Comparison of ENCODE assay signal across 25 mouse cellular contexts in genomic region chr2:146239196-146239747, GRCm38 (mm10). TPM values are rescaled to one million over a fixed set of nuclear protein-coding genes. Genes with fewer than 3 reads are reported as not detected.
A peak's percentile ranks its signal among the peaks of the same experiment; 100 is the strongest.
DNase-seq lines count a peak whose midpoint lies in the region; ATAC-seq and TF ChIP-seq lines count a peak whose summit lies in the region.
"Had no signal": no experiment of that assay in that cellular context is flagged by ENCODE, and none has a peak within 500 bp of the region (broad histone marks: within the 10 kb centered on the region; RNA-seq: fewer than 3 reads in every experiment).

No protein-coding gene starts in this region.

- no peak overlapping the region for H3K27ac ChIP-seq in heart, embryonic 10.5 days
- H3K27ac ChIP-seq in midbrain, embryonic 11.5 days (ENCODE audit: low read depth, low read length) = no peak overlapping the region
- H3K27ac ChIP-seq in midbrain, embryonic 16.5 days (ENCODE audit: low read length) = no peak overlapping the region
- H3K27ac ChIP-seq in CH12.LX (ENCODE audit: insufficient read depth, low read depth) = no peak overlapping the region

- H3K79me2 ChIP-seq in CH12.LX (replicated peaks; ENCODE audit: control insufficient read depth, extremely low read depth, insufficient read depth, poor library complexity, severe bottlenecking) = no peaks in the 10 kb centered on the region

- no peak overlapping the region for H3K4me2 ChIP-seq in midbrain, embryonic 11.5 days
- no peak overlapping the region for H3K4me2 ChIP-seq in midbrain, embryonic 16.5 days (ENCODE audit: low read length)
- H3K4me2 ChIP-seq in CH12.LX (ENCODE audit: insufficient read depth, low read depth, poor library complexity, severe bottlenecking) = no peak overlapping the region

- no peak for ATAC-seq in midbrain, embryonic 11.5 days (ENCODE audit: low FRiP score)
- no peak for ATAC-seq in midbrain, embryonic 16.5 days
- ATAC-seq: activated CD4-positive, CD25-positive, alpha-beta regulatory T cell, adult 4 months; CD4-positive, CD25-positive, alpha-beta regulatory T cell, adult 4 months; Patski had no signal

- TF ChIP-seq EP300 in CH12.LX (IDR thresholded peaks at IDR 0.05; ENCODE audit: low read length) = no peak; the same call in 1 of the 2 replicates

- TF ChIP-seq CTCF in CH12.LX (conservative IDR thresholded peaks at IDR 0.05 in 1 of 2, IDR thresholded peaks at IDR 0.05 in 1 of 2; ENCODE audit: low read depth in 2 of 2, low read length in 2 of 2) = no peak

- no peaks in the 10 kb centered on the region for H3K4me1 ChIP-seq in heart, embryonic 10.5 days
- no peaks in the 10 kb centered on the region for H3K4me1 ChIP-seq in midbrain, embryonic 11.5 days (ENCODE audit: control insufficient read depth, insufficient read depth, low read length)
- no peaks in the 10 kb centered on the region for H3K4me1 ChIP-seq in midbrain, embryonic 16.5 days (ENCODE audit: control insufficient read depth, insufficient read depth, low read length)
- peaks cover 0 to 29% of the 10 kb centered on the region in 2 experiments; a peak in 2 of 4 replicates for H3K4me1 ChIP-seq in CH12.LX (ENCODE audit: control insufficient read depth in 1 of 2, insufficient read depth in 2 of 2)

- H3K9me3 ChIP-seq in heart, embryonic 10.5 days = no peaks in the 10 kb centered on the region
- no peaks in the 10 kb centered on the region for H3K9me3 ChIP-seq in midbrain, embryonic 11.5 days (ENCODE audit: control insufficient read depth, low read length)
- no peaks in the 10 kb centered on the region for H3K9me3 ChIP-seq in midbrain, embryonic 16.5 days (replicated peaks; ENCODE audit: control insufficient read depth, low read length, poor library complexity, severe bottlenecking)
- no peaks in the 10 kb centered on the region for H3K9me3 ChIP-seq in CH12.LX (replicated peaks; ENCODE audit: low read length)
- H3K9me3 ChIP-seq: G1E had no signal

- peaks cover 6% of the 10 kb centered on the region; the same call in 1 of the 2 replicates for H3K36me3 ChIP-seq in heart, embryonic 10.5 days
- no peaks in the 10 kb centered on the region for H3K36me3 ChIP-seq in midbrain, embryonic 11.5 days (ENCODE audit: control insufficient read depth, insufficient read depth, low read length)
- H3K36me3 ChIP-seq in midbrain, embryonic 16.5 days (ENCODE audit: control insufficient read depth, insufficient read depth, low read length) = 0 out of 2 replicates have a peak, but pooled peaks cover 2% of the 10 kb centered on the region
- peaks cover 0 to 19% of the 10 kb centered on the region in 2 experiments for H3K36me3 ChIP-seq in CH12.LX (replicated peaks in 1 of 2; ENCODE audit: control insufficient read depth in 1 of 2, insufficient read depth in 1 of 2, low read length in 1 of 2)

- no peak for TF ChIP-seq POLR2A in CH12.LX (IDR thresholded peaks at IDR 0.05; ENCODE audit: low read depth, low read length)

- in situ Hi-C loops in CH12.LX (cut with MboI; ENCODE audit: low pct_ligation_motif_present, low pct_unique_long_range_greater_than_20kb, low sequenced_read_pairs) = loop anchor here (25.0 kb wide), 1 partner anchor 277 kb away; no protein-coding TSS in a partner anchor

- H3K27me3 ChIP-seq in heart, embryonic 10.5 days (ENCODE audit: insufficient read depth, poor library complexity, severe bottlenecking) = no peaks in the 10 kb centered on the region
- no peaks in the 10 kb centered on the region for H3K27me3 ChIP-seq in midbrain, embryonic 11.5 days (ENCODE audit: control insufficient read depth, insufficient read depth, low read length)
- H3K27me3 ChIP-seq in midbrain, embryonic 16.5 days (ENCODE audit: control insufficient read depth, insufficient read depth, low read depth, low read length) = no peaks in the 10 kb centered on the region
- no peaks in the 10 kb centered on the region for H3K27me3 ChIP-seq in CH12.LX (replicated peaks)
- H3K27me3 ChIP-seq: Patski had no signal

- dilution Hi-C loops in CH12.LX (cut with MboI; ENCODE audit: extremely low pct_ligation_motif_present, extremely low pct_unique_long_range_greater_than_20kb, low sequenced_read_pairs) = no loop called here

- TF ChIP-seq RAD21 in CH12.LX (IDR thresholded peaks at IDR 0.05; ENCODE audit: low read depth, low read length) = no peak

- no peak overlapping the region for H3K4me3 ChIP-seq in heart, embryonic 10.5 days
- no peak overlapping the region for H3K4me3 ChIP-seq in midbrain, embryonic 11.5 days (ENCODE audit: low read depth, low read length)
- no peak overlapping the region for H3K4me3 ChIP-seq in midbrain, embryonic 16.5 days (ENCODE audit: low read depth, low read length)
- H3K4me3 ChIP-seq in CH12.LX (replicated peaks in 1 of 3; ENCODE audit: low read depth in 2 of 3, low read length in 2 of 3, poor library complexity in 1 of 3) = no peak overlapping the region

- WGBS in heart, embryonic 10.5 days = 86% methylated on average over 4 of the region's 4 CpGs
- 93% methylated on average over 4 of the region's 4 CpGs for WGBS in midbrain, embryonic 11.5 days
- 88% methylated on average over 4 of the region's 4 CpGs for WGBS in midbrain, embryonic 16.5 days

- DNase-seq in heart, adult 11 months = peak; percentile 55
- no peak for DNase-seq in heart, embryonic 10.5 days (ENCODE audit: low spot score)
- peak; percentile 72 for DNase-seq in midbrain, embryonic 11.5 days (ENCODE audit: low spot score, missing footprints)
- DNase-seq in CH12.LX (ENCODE audit: extremely low read depth) (no peak), adipocyte (ENCODE audit: low spot score) (peak; percentile 42)
- DNase-seq in thymus, postnatal 25 days = no peak
- no peak for DNase-seq in left cerebral cortex, postnatal 36 days (ENCODE audit: low spot score in 2 of 2)
- DNase-seq: adrenal gland, adult 2 months; adrenal gland, adult 8-10 months; adrenal gland, postnatal 10 days; adrenal gland, postnatal 14 days; adrenal gland, postnatal 25 days; adrenal gland, postnatal 36 days; B cell, adult 2 months; cerebellum, adult 11 months; cerebellum, adult 11-12 months; cerebellum, adult 18-20 months; cerebellum, adult 2 months had no signal

- intact Hi-C loops in left cerebral cortex, postnatal 36 days (cut with DNase I) = no loop called here

- H3K9ac ChIP-seq in midbrain, embryonic 11.5 days (ENCODE audit: low read length) = no peak overlapping the region
- no peak overlapping the region for H3K9ac ChIP-seq in midbrain, embryonic 16.5 days (ENCODE audit: low read depth, low read length)
- no peak overlapping the region for H3K9ac ChIP-seq in CH12.LX (ENCODE audit: insufficient read depth, low read depth)

TF ChIP-seq in CH12.LX, 34 proteins besides CTCF, POLR2A, EP300 and RAD21:
- TF ChIP-seq TBP (conservative IDR thresholded peaks at IDR 0.05; ENCODE audit: low read depth, low read length) = no peak
- peak; percentile 54 for TF ChIP-seq ZNF384 (IDR thresholded peaks at IDR 0.05; ENCODE audit: low read depth, low read length)
- no peak for TF ChIP-seq NRF1 (IDR thresholded peaks at IDR 0.05; ENCODE audit: low read depth, low read length)
- TF ChIP-seq NELFE (IDR thresholded peaks at IDR 0.05; ENCODE audit: low read depth, low read length) = no peak
- TF ChIP-seq ZKSCAN1 (IDR thresholded peaks at IDR 0.05; ENCODE audit: borderline replicate concordance, low read depth, low read length) = no peak
- TF ChIP-seq USF2 (conservative IDR thresholded peaks at IDR 0.05; ENCODE audit: low read depth, low read length) = no peak
- peak; percentile 59 for TF ChIP-seq ETS1 (conservative IDR thresholded peaks at IDR 0.05; ENCODE audit: low read depth, low read length)
- no peak for TF ChIP-seq SMC3 (IDR thresholded peaks at IDR 0.05; ENCODE audit: low read depth, low read length)
- no peak for TF ChIP-seq MYC (IDR thresholded peaks at IDR 0.05; ENCODE audit: low read depth, low read length)
- TF ChIP-seq IRF4 (IDR thresholded peaks at IDR 0.05; ENCODE audit: low read depth, low read length) = no peak

RNA-seq across cellular contexts. Expression of gene Insm1, which starts 17.6 kb away (rescaled TPM):
- polyA plus RNA-seq in heart, embryonic 10.5 days (2016; fragmentation: Nextera tagmentation; extraction: Ambion mirVana) = 0.04 and 0.05 TPM in 2 replicates
- polyA plus RNA-seq in midbrain, embryonic 11.5 days (2014; fragmentation: Nextera tagmentation; extraction: Ambion mirVana) = 11.7 and 12.5 TPM in 2 replicates
- 2.7 TPM in 2 replicates for polyA plus RNA-seq in midbrain, embryonic 16.5 days (2015; fragmentation: Nextera tagmentation; extraction: Ambion mirVana)
- total RNA-seq in CH12.LX (2012; rRNA removed) (not detected in 2 replicates), CH12.LX (2014; rRNA removed) (not detected in 2 replicates)
- polyA plus RNA-seq in CH12.LX (2012; ENCODE audit: insufficient read length, low read depth) = not detected in 2 replicates
- total RNA-seq in left cerebral cortex, postnatal 36 days (2021) = 1 to 10 TPM; 3.9 to 6.1 TPM
- total RNA-seq: MEL had no signal
- polyA plus RNA-seq: activated CD4-positive, CD25-positive, alpha-beta regulatory T cell, adult 4 months; C2C12; CD4-positive, CD25-positive, alpha-beta regulatory T cell, adult 4 months; G1E; Patski had no signal

Comparison
In these comparisons a context has a peak if more than half of its experiments do, and no peak if none do; other contexts are left out.
1. DNase-seq: peak in heart, adult 11 months (single experiment), midbrain, embryonic 11.5 days (single experiment) and adipocyte (single experiment); none in heart, embryonic 10.5 days (single experiment), CH12.LX (single experiment), thymus, postnatal 25 days (single experiment) and left cerebral cortex, postnatal 36 days (0 of 2).